Mouse (Mus musculus): ENCODE results near the gene Actn4. TPM values are rescaled to one million over a fixed set of nuclear protein-coding genes. Genes with fewer than 3 reads are reported as not detected.
"Not testable (repeated sequence)": the region's sequence is repeated elsewhere in the genome, so short reads cannot be mapped to it uniquely, and the experiment has no call there.

Gene Actn4
- polyA plus RNA-seq, 1 experiment = 340 TPM

GRCm38 (mm10) chr7:28877155-28877554, 85.0 kb downstream of the Actn4 start:
- TF ChIP-seq CTCF (conservative IDR thresholded peaks at IDR 0.05; ENCODE audit: insufficient read depth, insufficient read length, low read depth, low read length) (no peak), POLR2A (IDR thresholded peaks at IDR 0.05; ENCODE audit: low read depth, low read length) (no peak)
- H3K4me3 ChIP-seq (ENCODE audit: insufficient read depth, low read depth, low read length) = no peak overlapping the region
- H3K36me3 ChIP-seq (ENCODE audit: control insufficient read depth, insufficient read depth, low read length) = no peaks in the 10 kb centered on the region
- no peaks in the 10 kb centered on the region for H3K4me1 ChIP-seq (ENCODE audit: control insufficient read depth, insufficient read depth, low read length)
- H3K27ac ChIP-seq (ENCODE audit: insufficient read depth, low read depth, low read length) = no peak overlapping the region
- 88% methylated on average over 7 of the region's 7 CpGs for WGBS
- H3K27me3 ChIP-seq (replicated peaks; ENCODE audit: control insufficient read depth, insufficient read depth, low read length) = no peaks in the 10 kb centered on the region
- DNase-seq = no peak

GRCm38 (mm10) chr7:28876099-28876498, 86.0 kb downstream of the Actn4 start:
- Histone ChIP-seq H3K4me1 (ENCODE audit: control insufficient read depth, insufficient read depth, low read length) (no peaks in the 10 kb centered on the region), H3K36me3 (ENCODE audit: control insufficient read depth, insufficient read depth, low read length) (no peaks in the 10 kb centered on the region), H3K4me3 (ENCODE audit: insufficient read depth, low read depth, low read length) (no peak overlapping the region), H3K27me3 (replicated peaks; ENCODE audit: control insufficient read depth, insufficient read depth, low read length) (no peaks in the 10 kb centered on the region), H3K27ac (ENCODE audit: insufficient read depth, low read depth, low read length) (no peak overlapping the region)
- no peak for DNase-seq
- TF ChIP-seq CTCF (conservative IDR thresholded peaks at IDR 0.05; ENCODE audit: insufficient read depth, insufficient read length, low read depth, low read length) = no peak
- TF ChIP-seq POLR2A (IDR thresholded peaks at IDR 0.05; ENCODE audit: low read depth, low read length) = no peak
- 67% methylated on average over 4 of the region's 4 CpGs for WGBS

GRCm38 (mm10) chr7:28874565-28874964, 87.6 kb downstream of the Actn4 start:
- Histone ChIP-seq H3K4me3 (ENCODE audit: insufficient read depth, low read depth, low read length) (no peak overlapping the region), H3K27me3 (replicated peaks; ENCODE audit: control insufficient read depth, insufficient read depth, low read length) (no peaks in the 10 kb centered on the region), H3K4me1 (ENCODE audit: control insufficient read depth, insufficient read depth, low read length) (no peaks in the 10 kb centered on the region), H3K36me3 (ENCODE audit: control insufficient read depth, insufficient read depth, low read length) (no peaks in the 10 kb centered on the region), H3K27ac (ENCODE audit: insufficient read depth, low read depth, low read length) (no peak overlapping the region)
- no peak for DNase-seq
- TF ChIP-seq CTCF (conservative IDR thresholded peaks at IDR 0.05; ENCODE audit: insufficient read depth, insufficient read length, low read depth, low read length) (no peak), POLR2A (IDR thresholded peaks at IDR 0.05; ENCODE audit: low read depth, low read length) (no peak)
- WGBS = 85% methylated on average over 2 of the region's 2 CpGs

- Histone ChIP-seq H3K36me3 (ENCODE audit: control insufficient read depth, insufficient read depth, low read length) (no peaks in the 10 kb centered on the region), H3K27me3 (replicated peaks; ENCODE audit: control insufficient read depth, insufficient read depth, low read length) (no peaks in the 10 kb centered on the region), H3K4me1 (ENCODE audit: control insufficient read depth, insufficient read depth, low read length) (no peaks in the 10 kb centered on the region), H3K4me3 (ENCODE audit: insufficient read depth, low read depth, low read length) (no peak overlapping the region), H3K27ac (ENCODE audit: insufficient read depth, low read depth, low read length) (no peak overlapping the region)
- 89% methylated on average over 24 of the region's 24 CpGs for WGBS
- no peak for TF ChIP-seq POLR2A (IDR thresholded peaks at IDR 0.05; ENCODE audit: low read depth, low read length)
- no peak for TF ChIP-seq CTCF (conservative IDR thresholded peaks at IDR 0.05; ENCODE audit: insufficient read depth, insufficient read length, low read depth, low read length)
- DNase-seq = no peak
Observed at GRCm38 (mm10) chr7:28870901-28871664, 91.1 kb downstream of the Actn4 start.

- H3K4me1 ChIP-seq (ENCODE audit: control insufficient read depth, insufficient read depth, low read length); H3K36me3 ChIP-seq (ENCODE audit: control insufficient read depth, insufficient read depth, low read length); H3K27me3 ChIP-seq (replicated peaks; ENCODE audit: control insufficient read depth, insufficient read depth, low read length): not testable (repeated sequence)
- peak; percentile 84 for DNase-seq
- peak overlapping the region; percentile 2; the same call in 1 of the 2 replicates for H3K27ac ChIP-seq (ENCODE audit: insufficient read depth, low read depth, low read length)
- WGBS = 18% methylated on average over 23 of the region's 23 CpGs
- peak overlapping the region; percentile 34 for H3K4me3 ChIP-seq (ENCODE audit: insufficient read depth, low read depth, low read length)
- TF ChIP-seq CTCF (conservative IDR thresholded peaks at IDR 0.05; ENCODE audit: insufficient read depth, insufficient read length, low read depth, low read length) = peak; percentile 48
Observed at GRCm38 (mm10) chr7:28867508-28868340, 94.4 kb downstream of the Actn4 start.

- H3K4me1 ChIP-seq (ENCODE audit: control insufficient read depth, insufficient read depth, low read length) = no peaks in the 10 kb centered on the region
- H3K27ac ChIP-seq (ENCODE audit: insufficient read depth, low read depth, low read length) = peak overlapping the region; percentile 2; the same call in 1 of the 2 replicates
- TF ChIP-seq CTCF (conservative IDR thresholded peaks at IDR 0.05; ENCODE audit: insufficient read depth, insufficient read length, low read depth, low read length) = no peak
- no peak for TF ChIP-seq POLR2A (IDR thresholded peaks at IDR 0.05; ENCODE audit: low read depth, low read length)
- DNase-seq = no peak
- WGBS = 86% methylated on average over 28 of the region's 28 CpGs
- H3K36me3 ChIP-seq (ENCODE audit: control insufficient read depth, insufficient read depth, low read length) = no peaks in the 10 kb centered on the region
- H3K4me3 ChIP-seq (ENCODE audit: insufficient read depth, low read depth, low read length) = no peak overlapping the region
- no peaks in the 10 kb centered on the region for H3K27me3 ChIP-seq (replicated peaks; ENCODE audit: control insufficient read depth, insufficient read depth, low read length)
Observed at GRCm38 (mm10) chr7:28866769-28867507, 95.2 kb downstream of the Actn4 start.
